Mouse (Mus musculus) E14TG2a.4 (cell line): Measurements from ENCODE around the gene Slc30a9.

ENCODE experiments used
- CTCF ChIP-seq: conservative IDR thresholded peaks from 2 replicates; pipeline ENCODE4 v1.5.1; 2014; ENCODE audit warnings: low read length
- NANOG ChIP-seq: IDR thresholded peaks from 2 replicates; pipeline ENCODE4 v1.6.1; 2014; ENCODE audit warnings: borderline replicate concordance, low read length, mixed read lengths
- POU5F1 ChIP-seq: IDR thresholded peaks from 2 replicates; pipeline ENCODE4 v1.6.1; 2014; ENCODE audit warnings: low read length, borderline replicate concordance

GRCm38 (mm10) chr5:67269309-67269708 is 37.4 kb upstream of the Slc30a9 start:
- no peak for TF ChIP-seq NANOG
- TF ChIP-seq CTCF: no peak
- TF ChIP-seq POU5F1: no peak
